Mouse (Mus musculus) neutrophil, adult 5-6 weeks (primary cell): ENCODE measurements at regions not wholly inside any gene's neighbourhood (a gene's known extent, or its start where the extent isn't known, plus 50 kb on each side); places are given as distances from the start of the nearest gene placed in this dataset.

Experiments
- ATAC-seq: fragments of 151-379, 151-347 bp; 2 replicates; pipeline ENCODE4 v1.8.0; 2017; ENCODE audit warnings: mild to moderate bottlenecking, moderate TSS enrichment; ENCODE audit not compliant: insufficient number of reproducible peaks, poor library complexity, low FRiP score, severe bottlenecking; ENCODE audit errors: extremely low read depth

- no peak for ATAC-seq
Measured at GRCm38 (mm10) chr3:79996803-79997202, 112.5 kb downstream of the Fam198b start.

- ATAC-seq = no peak
Measured at GRCm38 (mm10) chr3:80002335-80002734, 118.0 kb downstream of the Fam198b start.

GRCm38 (mm10) chr3:80003300-80004090, 119.2 kb downstream of the Fam198b start:
- ATAC-seq = no peak

- no peak for ATAC-seq
Measured at GRCm38 (mm10) chr3:80004556-80004955, 120.2 kb downstream of the Fam198b start.

GRCm38 (mm10) chr3:80004966-80005365, 120.6 kb downstream of the Fam198b start:
- ATAC-seq = no peak

GRCm38 (mm10) chr3:80005371-80005770, 121.0 kb downstream of the Fam198b start:
- no peak for ATAC-seq

GRCm38 (mm10) chr3:80006263-80006662, 121.9 kb downstream of the Fam198b start:
- no peak for ATAC-seq

- no peak for ATAC-seq
Measured at GRCm38 (mm10) chr3:80007006-80007405, 122.7 kb downstream of the Fam198b start.

- no peak for ATAC-seq
Measured at GRCm38 (mm10) chr3:80009275-80009674, 124.9 kb downstream of the Fam198b start.

GRCm38 (mm10) chr3:80025795-80026194, 141.5 kb downstream of the Fam198b start:
- ATAC-seq = no peak

GRCm38 (mm10) chr3:80033071-80033470, 148.7 kb downstream of the Fam198b start:
- no peak for ATAC-seq

GRCm38 (mm10) chr3:80038553-80039129, 154.3 kb downstream of the Fam198b start:
- no peak for ATAC-seq

- ATAC-seq = no peak
Measured at GRCm38 (mm10) chr3:80042756-80043484, 158.6 kb downstream of the Fam198b start.

- ATAC-seq = no peak
Measured at GRCm38 (mm10) chr3:80049495-80050225, 165.3 kb downstream of the Fam198b start.

GRCm38 (mm10) chr3:80050920-80051319, 166.6 kb downstream of the Fam198b start:
- ATAC-seq = no peak

- ATAC-seq = no peak
Measured at GRCm38 (mm10) chr3:80051963-80052362, 167.6 kb downstream of the Fam198b start.

GRCm38 (mm10) chr3:80052879-80053278, 168.5 kb downstream of the Fam198b start:
- ATAC-seq = no peak

GRCm38 (mm10) chr3:80053435-80053834, 169.1 kb downstream of the Fam198b start:
- no peak for ATAC-seq

GRCm38 (mm10) chr3:80056636-80057350, 172.5 kb downstream of the Fam198b start:
- ATAC-seq = no peak
